Mouse (Mus musculus) right cerebral cortex, adult 2 months (tissue): ENCODE results near the gene Fbxo40.
A peak's percentile ranks its signal among the peaks of the same experiment; 100 is the strongest.

ENCODE experiments used
- DNase-seq, 2 experiments: peaks; one replicate each; pipeline ENCODE4 v3.0.0; 2021 to 2022; ENCODE audit warnings: low spot score in 2 of 2

Gene Fbxo40

GRCm38 (mm10) chr16:36946459-36947159, 43.7 kb downstream of the Fbxo40 start:
- DNase-seq = no peak

- DNase-seq = no peak
These were observed 45.3 kb downstream of the Fbxo40 start for GRCm38 (mm10) chr16:36944895-36945424.

- no peak for DNase-seq
These were observed 46.7 kb downstream of the Fbxo40 start for GRCm38 (mm10) chr16:36943591-36943990.

GRCm38 (mm10) chr16:36941895-36942294, 48.4 kb downstream of the Fbxo40 start:
- no peak for DNase-seq

- no peak for DNase-seq
These were observed 49.0 kb downstream of the Fbxo40 start for GRCm38 (mm10) chr16:36941137-36941727.

GRCm38 (mm10) chr16:36935814-36936213, 54.5 kb downstream of the Fbxo40 start:
- DNase-seq = no peak

GRCm38 (mm10) chr16:36934841-36935620, 55.2 kb downstream of the Fbxo40 start, which contains the start of gene Hcls1:
Gene Hcls1 (plus strand): TSS chr16:36934983.
- DNase-seq = no peak

- no peak for DNase-seq
These were observed 56.0 kb downstream of the Fbxo40 start for GRCm38 (mm10) chr16:36934131-36934840.

- DNase-seq = no peak
These were observed 57.7 kb downstream of the Fbxo40 start for GRCm38 (mm10) chr16:36932546-36932945.

- no peak for DNase-seq
These were observed 58.3 kb downstream of the Fbxo40 start for GRCm38 (mm10) chr16:36931976-36932375.

GRCm38 (mm10) chr16:36931381-36931780, 58.9 kb downstream of the Fbxo40 start:
- no peak for DNase-seq

GRCm38 (mm10) chr16:36930231-36931136, 59.8 kb downstream of the Fbxo40 start:
- DNase-seq = no peak

GRCm38 (mm10) chr16:36929216-36929615, 61.1 kb downstream of the Fbxo40 start:
- DNase-seq = no peak

- no peak for DNase-seq
These were observed 62.2 kb downstream of the Fbxo40 start for GRCm38 (mm10) chr16:36928106-36928500.

GRCm38 (mm10) chr16:36927495-36928105, 62.7 kb downstream of the Fbxo40 start:
- DNase-seq = no peak

GRCm38 (mm10) chr16:36926514-36927447, 63.5 kb downstream of the Fbxo40 start:
- no peak for DNase-seq

GRCm38 (mm10) chr16:36925797-36926196, 64.5 kb downstream of the Fbxo40 start:
- peak in 1 of 2 experiments; percentile 40 for DNase-seq

GRCm38 (mm10) chr16:36925351-36925750, 64.9 kb downstream of the Fbxo40 start:
- DNase-seq = no peak

GRCm38 (mm10) chr16:36924312-36924711, 66.0 kb downstream of the Fbxo40 start:
- no peak for DNase-seq
